Mouse (Mus musculus) embryonic facial prominence, embryonic 12.5 days (tissue): ENCODE data around the gene Pax8. TPM values are rescaled to one million over a fixed set of nuclear protein-coding genes. Genes with fewer than 3 reads are reported as not detected.

ENCODE experiments used
- ATAC-seq: fragments of 200-750 bp; cut with Nextera tagmentation; 2 replicates; pipeline ENCODE4 v1.8.0; 2017; ENCODE audit not compliant: insufficient number of reproducible peaks, insufficient read depth, low FRiP score, low TSS enrichment
- H3K27ac ChIP-seq: fragments of 300-500 bp; sonication (generic); 2 replicates; pipeline ENCODE4 v1.5.1; 2016; ENCODE audit warnings: mild to moderate bottlenecking
- H3K27me3 ChIP-seq: fragments of 300-500 bp; sonication (generic); 2 replicates; pipeline ENCODE4 v1.6.1; 2016; ENCODE audit warnings: mild to moderate bottlenecking, moderate library complexity
- H3K36me3 ChIP-seq: fragments of 300-500 bp; sonication (generic); 2 replicates; pipeline ENCODE4 v1.6.1; 2016; ENCODE audit warnings: mild to moderate bottlenecking
- H3K4me1 ChIP-seq: fragments of 300-500 bp; sonication (generic); 2 replicates; pipeline ENCODE4 v1.6.1; 2016
- H3K4me2 ChIP-seq: fragments of 300-500 bp; sonication (generic); replicated peaks from 2 replicates; pipeline ENCODE4 v1.6.1; 2016; ENCODE audit warnings: mild to moderate bottlenecking, moderate library complexity
- H3K4me3 ChIP-seq: fragments of 300-500 bp; sonication (generic); 2 replicates; pipeline ENCODE4 v1.5.1; 2016; ENCODE audit warnings: mild to moderate bottlenecking
- H3K9ac ChIP-seq: fragments of 300-500 bp; sonication (generic); 2 replicates; pipeline ENCODE4 v1.6.1; 2016; ENCODE audit warnings: mild to moderate bottlenecking, moderate library complexity
- H3K9me3 ChIP-seq: fragments of 300-500 bp; sonication (generic); 2 replicates; pipeline ENCODE4 v1.6.1; 2016; ENCODE audit warnings: mild to moderate bottlenecking, moderate library complexity
- WGBS: fragments of 180-500 bp; shearing (Covaris S2); methylation state at CpG from one replicate; pipeline ENCODE4 v1.1.7; 2016; 5-methylcytosine and 5-hydroxymethylcytosine counted together
- polyA plus RNA-seq: library from polyadenylated mRNA; unstranded; fragments of >200 nt; fragmentation: Nextera tagmentation; extraction: Ambion mirVana; gene quantifications from 2 replicates; pipeline ENCODE4 v1.2.1, GENCODE M21; 2016

Pax8 gene
- polyA plus RNA-seq, 1 experiment from 2014 or later = 0.29 TPM

GRCm38 (mm10) chr2:24407701-24408485, 67.5 kb downstream of the Pax8 start:
- 20% methylated on average over 4 of the region's 4 CpGs for WGBS
- no peak overlapping the region for H3K4me2 ChIP-seq
- no peak overlapping the region for H3K4me3 ChIP-seq
- H3K36me3 ChIP-seq = no peaks in the 10 kb centered on the region
- H3K27ac ChIP-seq = no peak overlapping the region
- H3K4me1 ChIP-seq = peaks cover 5% of the 10 kb centered on the region; the same call in 1 of the 2 replicates
- ATAC-seq = no peak
- H3K9ac ChIP-seq = no peak overlapping the region
- 0 out of 2 replicates have a peak, but pooled peaks cover 7% of the 10 kb centered on the region for H3K27me3 ChIP-seq
- no peaks in the 10 kb centered on the region for H3K9me3 ChIP-seq

DNA sequence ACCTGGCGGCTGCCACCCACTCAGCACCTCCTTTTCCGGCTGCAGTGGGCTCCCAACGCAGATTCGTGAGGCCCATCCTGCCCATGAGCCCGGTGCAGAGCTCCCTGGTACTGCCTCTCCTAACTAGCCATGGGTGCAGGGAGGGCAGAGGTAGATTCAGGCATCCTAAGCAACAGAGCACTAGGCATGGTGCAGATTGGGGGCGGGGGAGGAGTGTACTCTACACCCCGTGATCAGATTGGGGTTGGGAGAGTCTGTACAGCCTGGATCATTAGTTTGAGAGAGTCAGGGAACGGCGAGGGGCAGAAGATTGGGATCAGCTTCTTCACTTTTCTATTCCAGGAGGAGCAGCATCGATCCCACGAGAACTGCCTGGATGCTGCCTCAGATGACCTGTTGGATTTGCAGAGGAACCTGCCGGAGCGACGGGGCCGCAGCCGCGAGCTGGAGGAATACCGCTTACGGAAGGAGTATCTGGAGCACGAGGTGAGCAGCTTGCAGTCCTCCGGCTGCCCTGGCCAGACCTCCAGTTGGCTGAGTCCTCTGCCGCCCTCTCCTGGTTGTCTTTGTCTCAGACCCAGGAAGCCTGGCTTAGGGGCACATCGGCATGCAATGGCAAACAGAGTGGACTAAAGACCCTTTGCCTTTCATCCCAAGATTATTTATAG, 69.9 kb downstream of the Pax8 start:
- H3K36me3 ChIP-seq = no peaks in the 10 kb centered on the region
- WGBS = 9% methylated on average over 23 of the region's 23 CpGs
- ATAC-seq = peak; percentile 72; the same call in 1 of the 2 replicates
- H3K4me2 ChIP-seq = peak overlapping the region; percentile 58
- peak overlapping the region; percentile 20; the same call in 1 of the 2 replicates for H3K4me3 ChIP-seq
- peaks cover 5% of the 10 kb centered on the region; the same call in 1 of the 2 replicates for H3K4me1 ChIP-seq
- 0 out of 2 replicates have a peak overlapping the region, but pooled peaks have one; percentile 27 for H3K9ac ChIP-seq
- no peaks in the 10 kb centered on the region for H3K9me3 ChIP-seq
- H3K27ac ChIP-seq = no peak overlapping the region
- 0 out of 2 replicates have a peak, but pooled peaks cover 7% of the 10 kb centered on the region for H3K27me3 ChIP-seq

DNA sequence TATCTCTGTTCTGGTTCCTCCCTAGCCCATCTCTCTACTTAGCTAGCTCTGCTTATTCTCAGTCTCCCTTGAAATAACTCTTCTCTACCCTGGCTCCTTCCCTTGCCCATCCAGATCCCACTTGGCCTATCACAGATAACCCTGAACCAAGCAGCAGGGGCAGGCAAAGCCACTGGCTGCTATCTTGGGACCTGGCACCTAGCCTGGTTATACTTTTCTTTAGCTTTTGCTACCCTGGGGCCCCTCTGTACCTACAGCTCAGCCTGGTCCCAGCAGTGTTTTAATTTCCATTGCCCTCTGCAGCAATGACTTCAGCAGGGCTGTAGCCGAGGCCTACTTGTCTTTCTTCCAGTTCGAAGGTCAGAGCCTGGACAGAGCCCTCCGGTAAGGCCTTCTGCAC, 74.7 kb downstream of the Pax8 start:
- ATAC-seq = no peak
- no peaks in the 10 kb centered on the region for H3K36me3 ChIP-seq
- H3K9me3 ChIP-seq = no peaks in the 10 kb centered on the region
- H3K27ac ChIP-seq = no peak overlapping the region
- no peak overlapping the region for H3K4me2 ChIP-seq
- peaks cover 5% of the 10 kb centered on the region; the same call in 1 of the 2 replicates for H3K4me1 ChIP-seq
- H3K9ac ChIP-seq = no peak overlapping the region
- no peak overlapping the region for H3K4me3 ChIP-seq
- WGBS = 84% methylated on average over 3 of the region's 3 CpGs
- 0 out of 2 replicates have a peak, but pooled peaks cover 7% of the 10 kb centered on the region for H3K27me3 ChIP-seq

- Histone ChIP-seq H3K9ac (no peak overlapping the region), H3K9me3 (no peaks in the 10 kb centered on the region), H3K36me3 (no peaks in the 10 kb centered on the region), H3K27me3 (no peaks in the 10 kb centered on the region), H3K4me3 (no peak overlapping the region), H3K4me1 (no peaks in the 10 kb centered on the region), H3K4me2 (no peak overlapping the region), H3K27ac (no peak overlapping the region)
- WGBS = 16% methylated on average over 2 of the region's 2 CpGs
- no peak for ATAC-seq
These were observed 78.3 kb downstream of the Pax8 start for GRCm38 (mm10) chr2:24397115-24397514.

DNA sequence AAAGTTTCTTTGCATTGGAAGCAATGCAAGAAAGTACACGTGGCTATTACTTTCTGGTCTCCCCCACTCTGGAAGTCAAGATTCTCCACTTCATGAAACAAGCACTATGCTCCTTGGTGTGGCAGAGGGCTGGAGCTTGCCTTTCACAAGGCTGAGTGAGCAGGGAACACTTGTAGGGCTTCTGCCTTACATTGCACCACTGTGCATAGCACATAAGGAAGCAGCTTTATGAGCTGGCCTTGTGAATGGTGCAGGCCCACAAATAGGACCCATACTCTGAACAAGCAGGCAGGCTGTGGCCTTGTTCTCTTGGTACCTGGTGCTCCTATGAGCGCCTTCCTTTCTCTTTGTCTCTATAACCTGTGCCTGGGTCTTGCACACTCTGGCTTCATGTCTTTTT, 82.1 kb downstream of the Pax8 start:
- Histone ChIP-seq H3K9me3 (no peaks in the 10 kb centered on the region), H3K36me3 (no peaks in the 10 kb centered on the region), H3K9ac (no peak overlapping the region), H3K4me2 (no peak overlapping the region), H3K4me3 (no peak overlapping the region), H3K27me3 (no peaks in the 10 kb centered on the region), H3K27ac (no peak overlapping the region), H3K4me1 (no peaks in the 10 kb centered on the region)
- 75% methylated on average over 2 of the region's 2 CpGs for WGBS
- ATAC-seq = no peak

DNA sequence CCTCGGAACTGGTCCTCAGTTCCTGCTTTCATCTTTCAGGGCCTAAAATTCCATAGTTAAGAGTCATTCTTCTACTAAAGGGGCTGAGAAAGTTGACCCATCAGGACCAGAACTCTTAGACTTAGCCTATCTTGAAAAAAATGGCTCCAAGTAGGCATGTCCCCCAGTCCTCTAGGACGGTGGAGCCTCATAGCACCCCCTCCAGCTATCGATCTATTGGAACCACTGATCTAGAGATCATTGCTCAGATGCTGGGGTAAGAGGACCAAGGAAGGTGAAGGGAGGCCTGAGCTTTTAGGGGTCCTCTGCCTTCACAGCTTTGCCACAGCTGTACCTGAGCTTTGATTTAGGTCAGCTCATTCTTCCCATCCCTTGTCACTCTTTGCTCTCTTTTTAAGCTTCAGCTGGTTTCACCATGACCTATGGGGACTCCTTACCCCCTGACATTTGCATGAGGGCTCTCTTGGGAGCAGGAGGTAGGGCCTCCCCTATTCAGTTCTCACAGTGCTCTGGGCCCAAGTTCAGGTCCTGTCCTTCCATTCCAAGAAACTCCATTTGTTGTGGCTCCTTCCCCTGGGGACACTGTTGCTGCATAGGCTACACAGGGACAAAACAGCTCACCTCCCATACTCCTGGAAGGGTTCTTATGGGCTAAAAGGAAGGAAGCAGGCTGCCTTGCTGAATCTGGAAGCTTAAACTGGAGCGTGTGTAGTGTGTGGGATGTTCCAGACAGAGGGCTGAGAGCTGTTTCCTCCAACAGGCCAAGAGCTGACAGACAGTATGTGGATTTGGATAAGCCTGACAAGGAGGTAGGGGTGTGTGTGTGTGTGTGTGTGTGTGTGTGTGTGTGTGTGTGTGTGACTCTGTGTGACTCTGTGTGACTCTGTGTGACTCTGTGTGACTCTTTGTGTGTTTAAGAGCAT, 87.8 kb downstream of the Pax8 start:
- no peaks in the 10 kb centered on the region for H3K9me3 ChIP-seq
- 82% methylated on average over 4 of the region's 4 CpGs for WGBS
- no peaks in the 10 kb centered on the region for H3K27me3 ChIP-seq
- H3K4me3 ChIP-seq = no peak overlapping the region
- H3K27ac ChIP-seq = no peak overlapping the region
- H3K4me2 ChIP-seq = no peak overlapping the region
- H3K9ac ChIP-seq = no peak overlapping the region
- H3K4me1 ChIP-seq = no peaks in the 10 kb centered on the region
- ATAC-seq = no peak
- no peaks in the 10 kb centered on the region for H3K36me3 ChIP-seq

- Histone ChIP-seq H3K9ac (no peak overlapping the region), H3K36me3 (no peaks in the 10 kb centered on the region), H3K4me2 (no peak overlapping the region), H3K27ac (no peak overlapping the region), H3K4me1 (no peaks in the 10 kb centered on the region), H3K4me3 (no peak overlapping the region), H3K9me3 (no peaks in the 10 kb centered on the region), H3K27me3 (no peaks in the 10 kb centered on the region)
- ATAC-seq = no peak
- 94% methylated on average over 2 of the region's 2 CpGs for WGBS
These were observed 88.5 kb downstream of the Pax8 start for GRCm38 (mm10) chr2:24386964-24387320.

DNA sequence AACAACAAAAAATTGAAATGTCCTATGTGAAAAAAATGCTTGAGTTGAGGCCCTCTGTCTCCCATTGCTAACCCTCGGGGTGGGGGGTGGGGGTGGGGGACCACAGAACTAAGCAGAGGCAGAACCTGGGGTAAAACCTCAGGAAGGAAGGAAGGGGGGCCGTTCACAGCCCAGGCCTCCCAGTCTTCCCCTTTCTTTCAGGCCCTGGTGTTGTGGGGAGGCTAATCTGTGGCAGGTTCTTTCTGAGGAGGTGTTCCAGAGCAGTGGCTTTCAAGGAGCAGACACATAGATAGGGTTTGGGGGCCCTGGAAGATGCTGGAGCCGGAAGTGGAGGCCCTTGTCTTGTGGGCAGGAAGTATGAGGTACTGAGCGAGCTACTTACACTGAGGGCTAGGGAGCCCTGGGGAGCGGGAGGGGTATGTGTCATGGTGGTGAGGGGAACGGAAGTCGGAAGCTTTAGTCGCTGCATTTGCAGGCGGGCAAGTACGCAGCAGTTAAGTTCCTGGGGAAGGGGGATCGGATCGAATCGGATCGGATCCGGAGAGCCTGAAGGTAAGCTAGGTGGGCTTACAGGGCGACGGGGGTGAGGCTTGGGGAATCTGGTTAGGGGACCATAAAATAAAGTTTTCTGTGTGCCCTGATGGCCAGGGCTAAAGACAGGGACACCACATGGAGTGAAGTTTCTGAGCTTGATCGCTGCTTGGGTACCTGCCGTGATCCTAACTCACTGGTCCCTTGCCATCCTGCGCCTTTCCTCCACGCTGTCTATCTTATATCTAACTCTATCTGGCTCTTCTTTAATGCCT, 89.0 kb downstream of the Pax8 start:
- H3K27me3 ChIP-seq = no peaks in the 10 kb centered on the region
- ATAC-seq = no peak
- H3K27ac ChIP-seq = no peak overlapping the region
- H3K4me1 ChIP-seq = no peaks in the 10 kb centered on the region
- H3K9me3 ChIP-seq = no peaks in the 10 kb centered on the region
- no peaks in the 10 kb centered on the region for H3K36me3 ChIP-seq
- H3K4me2 ChIP-seq = no peak overlapping the region
- WGBS = 86% methylated on average over 21 of the region's 21 CpGs
- no peak overlapping the region for H3K4me3 ChIP-seq
- no peak overlapping the region for H3K9ac ChIP-seq

DNA sequence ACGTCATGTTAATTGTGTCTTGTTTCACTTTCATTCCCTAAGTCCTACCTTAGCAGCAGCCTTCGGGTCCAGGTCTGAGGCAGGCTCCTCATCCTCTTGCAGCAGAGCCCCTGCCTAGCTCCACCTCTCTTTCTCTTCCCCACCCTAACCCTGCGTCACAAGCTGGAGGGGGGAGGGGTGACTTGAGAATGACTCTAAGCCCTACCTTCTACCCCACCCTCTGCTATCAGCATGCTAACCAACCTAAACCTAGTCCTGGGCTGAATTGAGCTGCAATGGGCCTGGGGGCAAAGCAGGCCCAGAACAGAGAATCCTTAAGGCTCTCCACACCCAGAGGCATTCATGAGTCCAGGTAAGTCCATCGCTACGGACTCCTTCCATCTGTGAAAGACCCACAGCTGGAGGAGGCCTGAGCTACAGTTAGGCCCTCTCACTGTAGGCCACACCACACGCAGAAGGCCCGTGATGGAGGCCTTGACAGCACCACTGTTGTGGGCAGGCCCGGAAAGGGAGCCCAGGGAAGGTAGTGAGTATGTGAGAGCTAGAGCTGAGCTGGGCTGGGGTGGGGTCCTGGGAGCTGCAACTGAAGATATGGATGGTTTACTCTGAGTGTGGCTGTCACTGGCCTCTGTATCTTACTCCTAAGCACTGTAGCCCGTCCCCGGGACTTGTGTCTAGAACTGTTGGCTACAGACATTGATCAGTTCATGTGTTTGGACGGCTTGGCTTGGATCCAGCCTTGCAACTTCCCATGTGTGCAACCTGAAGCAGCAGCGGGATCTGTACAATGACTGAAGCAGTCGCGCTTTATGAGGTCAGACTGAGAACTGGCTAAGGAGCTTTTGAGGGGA, 90.1 kb downstream of the Pax8 start:
- H3K27ac ChIP-seq = no peak overlapping the region
- 78% methylated on average over 14 of the region's 14 CpGs for WGBS
- no peak overlapping the region for H3K9ac ChIP-seq
- no peaks in the 10 kb centered on the region for H3K27me3 ChIP-seq
- ATAC-seq = no peak
- H3K4me2 ChIP-seq = no peak overlapping the region
- no peaks in the 10 kb centered on the region for H3K9me3 ChIP-seq
- H3K4me1 ChIP-seq = no peaks in the 10 kb centered on the region
- no peak overlapping the region for H3K4me3 ChIP-seq
- no peaks in the 10 kb centered on the region for H3K36me3 ChIP-seq

DNA sequence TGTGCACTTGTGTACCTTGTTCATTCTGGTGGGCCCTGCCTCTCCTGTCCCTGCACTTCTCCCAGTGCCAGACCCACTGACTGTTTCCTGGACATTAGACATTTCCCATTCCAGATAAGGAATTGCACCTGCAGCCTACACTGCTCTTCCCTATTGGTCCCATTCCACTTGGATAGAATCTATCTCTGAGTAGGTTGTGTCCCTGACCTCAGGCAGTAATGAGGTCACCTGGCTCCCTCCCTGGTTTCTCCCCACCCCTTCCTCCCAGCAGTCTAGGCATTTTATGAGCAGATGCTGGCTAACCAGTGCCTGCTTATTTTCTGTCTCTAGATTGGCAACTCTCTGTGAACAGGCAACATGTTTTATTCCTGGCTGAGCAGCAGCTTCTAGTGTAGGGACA, 91.0 kb downstream of the Pax8 start:
- Histone ChIP-seq H3K36me3 (no peaks in the 10 kb centered on the region), H3K27ac (no peak overlapping the region), H3K4me1 (no peaks in the 10 kb centered on the region), H3K9me3 (no peaks in the 10 kb centered on the region), H3K4me3 (no peak overlapping the region), H3K9ac (no peak overlapping the region), H3K4me2 (no peak overlapping the region), H3K27me3 (no peaks in the 10 kb centered on the region)
- ATAC-seq = no peak
